11 mouse cellular contexts compared by ENCODE assay signal in genomic region chr14:21065490-21066162, GRCm38 (mm10). TPM values are rescaled to one million over a fixed set of nuclear protein-coding genes. Genes with fewer than 3 reads are reported as not detected.
DNase-seq lines count a peak whose midpoint lies in the region; ATAC-seq and TF ChIP-seq lines count a peak whose summit lies in the region.
"Had no signal": no experiment of that assay in that cellular context is flagged by ENCODE, and none has a peak within 500 bp of the region (broad histone marks: within the 10 kb centered on the region; RNA-seq: fewer than 3 reads in every experiment).

No protein-coding gene starts in this region.

- no peak overlapping the region for H3K9ac ChIP-seq in heart, embryonic 15.5 days
- H3K9ac ChIP-seq in MEL (ENCODE audit: control insufficient read depth, low read depth, low read length, poor library complexity, severe bottlenecking), result no peak overlapping the region
- H3K9ac ChIP-seq in heart, embryonic 16.5 days (ENCODE audit: low read length), result no peak overlapping the region
- H3K9ac ChIP-seq in lung, postnatal 0 days (replicated peaks; ENCODE audit: low read depth), result no peak overlapping the region

- no peaks in the 10 kb centered on the region for H3K27me3 ChIP-seq in heart, embryonic 15.5 days
- H3K27me3 ChIP-seq in MEL (ENCODE audit: control insufficient read depth in 1 of 2, insufficient read depth in 2 of 2, low read length in 2 of 2), result no peaks in the 10 kb centered on the region
- H3K27me3 ChIP-seq in heart, embryonic 16.5 days (ENCODE audit: control insufficient read depth, insufficient read depth, low read length), result no peaks in the 10 kb centered on the region
- H3K27me3 ChIP-seq in lung, postnatal 0 days (replicated peaks; ENCODE audit: insufficient read depth, low read length), result no peaks in the 10 kb centered on the region
- H3K27me3 ChIP-seq in midbrain, embryonic 10.5 days (ENCODE audit: low read depth, poor library complexity, severe bottlenecking), result no peaks in the 10 kb centered on the region

- no peaks in the 10 kb centered on the region for H3K9me3 ChIP-seq in heart, embryonic 15.5 days (replicated peaks)
- no peaks in the 10 kb centered on the region for H3K9me3 ChIP-seq in MEL (replicated peaks; ENCODE audit: insufficient read depth, low read length)
- H3K9me3 ChIP-seq in heart, embryonic 16.5 days (replicated peaks; ENCODE audit: control insufficient read depth, low read length), result no peaks in the 10 kb centered on the region
- H3K9me3 ChIP-seq in lung, postnatal 0 days (ENCODE audit: low read length), result no peaks in the 10 kb centered on the region
- H3K9me3 ChIP-seq in midbrain, embryonic 10.5 days (replicated peaks), result no peaks in the 10 kb centered on the region
- H3K9me3 ChIP-seq: hindbrain, embryonic 10.5 days had no signal

- no peak for TF ChIP-seq CTCF in MEL (IDR thresholded peaks at IDR 0.05 in 2 of 3, conservative IDR thresholded peaks at IDR 0.05 in 1 of 3; ENCODE audit: control insufficient read depth in 1 of 3, insufficient read depth in 1 of 3, low read depth in 2 of 3, low read length in 3 of 3, poor library complexity in 1 of 3, severe bottlenecking in 1 of 3)
- TF ChIP-seq CTCF in lung, postnatal 0 days (IDR thresholded peaks at IDR 0.05), result no peak

- H3K4me1 ChIP-seq in heart, embryonic 15.5 days (replicated peaks), result peaks cover 16% of the 10 kb centered on the region; the same call in 1 of the 2 replicates
- peaks cover 26 to 49% of the 10 kb centered on the region in 2 experiments for H3K4me1 ChIP-seq in MEL (ENCODE audit: control insufficient read depth in 1 of 2, insufficient read depth in 2 of 2, low read length in 2 of 2)
- H3K4me1 ChIP-seq in heart, embryonic 16.5 days (ENCODE audit: control insufficient read depth, insufficient read depth, low read length), result peaks cover 10% of the 10 kb centered on the region
- H3K4me1 ChIP-seq in lung, postnatal 0 days (ENCODE audit: insufficient read depth, low read depth, low read length), result peaks cover 19% of the 10 kb centered on the region; the same call in 1 of the 2 replicates
- no peaks in the 10 kb centered on the region for H3K4me1 ChIP-seq in midbrain, embryonic 10.5 days
- H3K4me1 ChIP-seq: hindbrain, embryonic 10.5 days had no signal

- TF ChIP-seq POLR2A in MEL (IDR thresholded peaks at IDR 0.05; ENCODE audit: control insufficient read depth in 1 of 2, insufficient read depth in 1 of 2, low read depth in 1 of 2, low read length in 2 of 2, poor library complexity in 1 of 2), result no peak

- peaks cover 4% of the 10 kb centered on the region; the same call in 1 of the 2 replicates for H3K79me2 ChIP-seq in MEL (ENCODE audit: control insufficient read depth, insufficient read depth, low read length, poor library complexity)

- TF ChIP-seq EP300 in MEL (IDR thresholded peaks at IDR 0.05; ENCODE audit: low read depth in 1 of 2, low read length in 2 of 2), result peak; percentile 43 to 73; a peak in 3 of 4 replicates
- peak; percentile 82 for TF ChIP-seq EP300 in lung, postnatal 0 days (IDR thresholded peaks at IDR 0.05)

- H3K4me3 ChIP-seq in heart, embryonic 15.5 days, result no peak overlapping the region
- H3K4me3 ChIP-seq in MEL (ENCODE audit: control insufficient read depth in 1 of 2, insufficient read depth in 1 of 2, low read depth in 2 of 2, low read length in 2 of 2), result peak overlapping the region in 1 of 2 experiments; percentile 28; a peak in 2 of 4 replicates
- H3K4me3 ChIP-seq in heart, embryonic 16.5 days (ENCODE audit: low read length), result no peak overlapping the region
- H3K4me3 ChIP-seq in lung, postnatal 0 days (ENCODE audit: low read depth, low read length), result no peak overlapping the region
- no peak overlapping the region for H3K4me3 ChIP-seq in midbrain, embryonic 10.5 days
- H3K4me3 ChIP-seq: hindbrain, embryonic 10.5 days had no signal

- H3K4me2 ChIP-seq in heart, embryonic 15.5 days, result no peak overlapping the region; the same call in 1 of the 2 replicates
- no peak overlapping the region for H3K4me2 ChIP-seq in heart, embryonic 16.5 days (ENCODE audit: low read depth, low read length)
- peak overlapping the region; percentile 17; the same call in 1 of the 2 replicates for H3K4me2 ChIP-seq in lung, postnatal 0 days (replicated peaks; ENCODE audit: low read depth, low read length)

- H3K36me3 ChIP-seq in heart, embryonic 15.5 days, result no peaks in the 10 kb centered on the region
- H3K36me3 ChIP-seq in MEL (ENCODE audit: control insufficient read depth in 1 of 2, insufficient read depth in 2 of 2, low read length in 2 of 2), result peaks cover 0 to 65% of the 10 kb centered on the region in 2 experiments; a peak in 2 of 4 replicates
- no peaks in the 10 kb centered on the region for H3K36me3 ChIP-seq in heart, embryonic 16.5 days (ENCODE audit: control insufficient read depth, insufficient read depth)
- no peaks in the 10 kb centered on the region for H3K36me3 ChIP-seq in lung, postnatal 0 days (ENCODE audit: insufficient read depth, low read length)
- H3K36me3 ChIP-seq in midbrain, embryonic 10.5 days, result no peaks in the 10 kb centered on the region
- H3K36me3 ChIP-seq: hindbrain, embryonic 10.5 days had no signal

- 35% methylated on average over 8 of the region's 8 CpGs for WGBS in heart, embryonic 15.5 days
- WGBS in heart, embryonic 16.5 days, result 32% methylated on average over 8 of the region's 8 CpGs
- WGBS in lung, postnatal 0 days, result 17% methylated on average over 8 of the region's 8 CpGs
- 83% methylated on average over 8 of the region's 8 CpGs for WGBS in midbrain, embryonic 10.5 days

- no peak for TF ChIP-seq RAD21 in MEL (IDR thresholded peaks at IDR 0.05; ENCODE audit: low read depth, low read length)

- peak overlapping the region; percentile 45 for H3K27ac ChIP-seq in heart, embryonic 15.5 days
- peak overlapping the region; percentile 62 for H3K27ac ChIP-seq in MEL (ENCODE audit: control insufficient read depth, low read depth, low read length)
- peak overlapping the region; percentile 59 for H3K27ac ChIP-seq in heart, embryonic 16.5 days (ENCODE audit: low read length)
- H3K27ac ChIP-seq in lung, postnatal 0 days (ENCODE audit: low read length), result peak overlapping the region; percentile 85
- H3K27ac ChIP-seq in midbrain, embryonic 10.5 days (replicated peaks), result no peak overlapping the region
- H3K27ac ChIP-seq: hindbrain, embryonic 10.5 days had no signal

- ATAC-seq in heart, embryonic 15.5 days (replicated peaks; ENCODE audit: insufficient number of reproducible peaks, insufficient read depth, low FRiP score, low read depth), result no peak; the same call in 1 of the 2 replicates
- ATAC-seq in heart, embryonic 16.5 days (replicated peaks; ENCODE audit: extremely low read depth, insufficient read depth, low FRiP score), result no peak; the same call in 1 of the 2 replicates
- ATAC-seq in lung, postnatal 0 days, result peak; percentile 90

- intact Hi-C loops in heart, postnatal 10 days (cut with DNase I), result no loop called here

- DNase-seq in heart, postnatal 10 days, result no peak
- peak; percentile 41 for DNase-seq in MEL (ENCODE audit: low read depth, low spot score)
- peak; percentile 87 for DNase-seq in lung, postnatal 0 days (ENCODE audit: low spot score)
- no peak for DNase-seq in cerebellum, postnatal 25 days
- DNase-seq in adrenal gland, postnatal 4 days (ENCODE audit: low spot score in 2 of 2), result no peak
- no peak for DNase-seq in midbrain, embryonic 10.5 days (ENCODE audit: low spot score)
- DNase-seq: cerebellum, postnatal 10 days; kidney, adult 2 months had no signal

TF ChIP-seq in MEL, 35 proteins besides CTCF, POLR2A, EP300 and RAD21 (continues in another document):
- no peak for TF ChIP-seq MAZ (IDR thresholded peaks at IDR 0.05; ENCODE audit: low read depth, low read length)
- TF ChIP-seq ZKSCAN1 (IDR thresholded peaks at IDR 0.05; ENCODE audit: low read depth, low read length), result no peak
- TF ChIP-seq GABPA (IDR thresholded peaks at IDR 0.05; ENCODE audit: low read depth, low read length), result no peak
- peak; percentile 22; the same call in 1 of the 2 replicates for TF ChIP-seq ELF1 (IDR thresholded peaks at IDR 0.05; ENCODE audit: low read depth, low read length)
- no peak for TF ChIP-seq NRF1 (IDR thresholded peaks at IDR 0.05; ENCODE audit: insufficient read depth, low read depth, low read length, poor library complexity, severe bottlenecking)
- TF ChIP-seq MAX (IDR thresholded peaks at IDR 0.05; ENCODE audit: low read length), result no peak
- no peak for TF ChIP-seq CHD2 (IDR thresholded peaks at IDR 0.05; ENCODE audit: low read length)
- TF ChIP-seq KAT2A (conservative IDR thresholded peaks at IDR 0.05; ENCODE audit: low read depth, low read length), result no peak
- no peak for TF ChIP-seq BHLHE40 (IDR thresholded peaks at IDR 0.05; ENCODE audit: borderline replicate concordance, low read depth, low read length)
- TF ChIP-seq ZNF384 (IDR thresholded peaks at IDR 0.05; ENCODE audit: low read depth, low read length), result no peak
- peak; percentile 70 for TF ChIP-seq ETS1 (IDR thresholded peaks at IDR 0.05; ENCODE audit: low read depth, low read length)
- TF ChIP-seq ZC3H11A (IDR thresholded peaks at IDR 0.05; ENCODE audit: low read depth, low read length), result no peak
- 0 out of 2 replicates have a peak, but pooled peaks have one; percentile 27 for TF ChIP-seq HCFC1 (IDR thresholded peaks at IDR 0.05; ENCODE audit: low read depth, low read length)

RNA-seq across cellular contexts. Expression of gene Adk, which starts 13.3 kb away (rescaled TPM):
- 184 and 223 TPM in 2 replicates for polyA plus RNA-seq in heart, embryonic 15.5 days (2015; fragmentation: Nextera tagmentation; extraction: Ambion mirVana)
- total RNA-seq in heart, postnatal 10 days (2021), result 100 to 1,000 TPM; 157 to 165 TPM
- 102 and 125 TPM in 2 replicates for total RNA-seq in MEL (2012; rRNA removed)
- 100 to 1,000 TPM in 1 of 2 experiments, 10 to 100 TPM in 1; 69.0 to 479 TPM for polyA plus RNA-seq in MEL (2012; ENCODE audit: insufficient read depth in 1 of 2, insufficient read length in 2 of 2, low read depth in 1 of 2, low replicate concordance in 2 of 2, missing spikeins in 1 of 2)
- polyA plus RNA-seq in heart, embryonic 16.5 days (2015; fragmentation: Nextera tagmentation; extraction: Ambion mirVana), result 197 and 222 TPM in 2 replicates
- 238 and 275 TPM in 2 replicates for polyA plus RNA-seq in lung, postnatal 0 days (2015; fragmentation: Nextera tagmentation; extraction: Ambion mirVana)
- total RNA-seq in adrenal gland, postnatal 4 days (2021), result 100 to 1,000 TPM; 123 to 142 TPM
- polyA plus RNA-seq in midbrain, embryonic 10.5 days (2016; fragmentation: Nextera tagmentation; extraction: Ambion mirVana), result 122 and 153 TPM in 2 replicates

RNA-seq across cellular contexts. Expression of gene Ap3m1, which starts 13.3 kb away (rescaled TPM):
- 53.7 and 54.1 TPM in 2 replicates for polyA plus RNA-seq in heart, embryonic 15.5 days (2015; fragmentation: Nextera tagmentation; extraction: Ambion mirVana)
- total RNA-seq in heart, postnatal 10 days (2021), result 10 to 100 TPM; 60.3 to 82.0 TPM
- 27.9 and 31.8 TPM in 2 replicates for total RNA-seq in MEL (2012; rRNA removed)
- 10 to 100 TPM in 1 of 2 experiments, not detected in 1; 47.4 TPM for polyA plus RNA-seq in MEL (2012; ENCODE audit: insufficient read depth in 1 of 2, insufficient read length in 2 of 2, low read depth in 1 of 2, low replicate concordance in 2 of 2, missing spikeins in 1 of 2)
- polyA plus RNA-seq in heart, embryonic 16.5 days (2015; fragmentation: Nextera tagmentation; extraction: Ambion mirVana), result 54.4 and 60.7 TPM in 2 replicates
- 39.3 and 41.1 TPM in 2 replicates for polyA plus RNA-seq in lung, postnatal 0 days (2015; fragmentation: Nextera tagmentation; extraction: Ambion mirVana)
- 10 to 100 TPM; 72.4 to 81.7 TPM for total RNA-seq in adrenal gland, postnatal 4 days (2021)
- polyA plus RNA-seq in midbrain, embryonic 10.5 days (2016; fragmentation: Nextera tagmentation; extraction: Ambion mirVana), result 108 and 122 TPM in 2 replicates

Comparison
In these comparisons a context has a peak if more than half of its experiments do, and no peak if none do; other contexts are left out.
1. DNase-seq: peak in MEL (single experiment) and lung, postnatal 0 days (single experiment); none in heart, postnatal 10 days (0 of 2), cerebellum, postnatal 25 days (0 of 2), adrenal gland, postnatal 4 days (0 of 2) and midbrain, embryonic 10.5 days (single experiment).